Mouse (Mus musculus) cerebellum, adult 2 months (tissue): ENCODE data around the gene Gm648.

Source experiments
- CTCF ChIP-seq: fragments of 200-500 bp; IDR thresholded peaks from 2 replicates; pipeline ENCODE4 v1.5.1; 2011; ENCODE audit warnings: low read depth, mild to moderate bottlenecking, control low read depth, low read length, moderate library complexity, borderline replicate concordance; ENCODE audit not compliant: insufficient read depth
- POLR2A ChIP-seq: fragments of 200-500 bp; IDR thresholded peaks from 2 replicates; pipeline ENCODE4 v1.6.1; 2011; ENCODE audit warnings: low read length, control low read depth, borderline replicate concordance; ENCODE audit not compliant: insufficient read depth

DNA sequence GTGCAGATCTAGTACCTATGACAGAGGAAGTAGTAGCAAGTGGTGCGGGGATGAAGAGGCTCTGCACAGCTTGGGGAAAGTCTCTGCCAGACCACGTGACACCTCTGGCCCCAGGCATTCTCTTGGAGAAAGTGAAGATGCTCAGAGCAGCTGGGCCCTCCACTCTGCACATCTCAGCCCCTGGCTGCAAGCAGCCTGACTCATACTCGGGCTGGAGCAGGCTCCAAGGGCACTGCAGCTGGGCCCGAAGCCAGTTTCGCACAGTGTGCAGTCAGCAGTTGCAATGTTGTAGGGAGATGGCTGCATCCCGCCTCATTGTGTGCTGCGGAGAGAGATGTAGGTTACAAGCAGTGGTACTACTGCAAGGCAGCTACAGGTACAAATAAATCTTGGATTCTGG lies 52.2 kb downstream of the Gm648 start:
- TF ChIP-seq POLR2A (no peak), CTCF (no peak)
